Mouse (Mus musculus) left cerebral cortex, postnatal 4 days (tissue): ENCODE data around the gene Cts7. TPM values are rescaled to one million over a fixed set of nuclear protein-coding genes. Genes with fewer than 3 reads are reported as not detected.

Experiments
- DNase-seq: peaks from one replicate; pipeline ENCODE4 v3.0.0-alpha.2; 2022
- intact Hi-C: fragments of 180-260 bp; cut with DNase I; formaldehyde crosslinking; loops from one replicate; pipeline ENCODE4 v1.15.1; 2025
- microRNA-seq: library from miRNA; unstranded; fragments of <30 nt; microRNA quantifications from one replicate; pipeline ENCODE4 v1.2.0, GENCODE M21; 2022
- total RNA-seq, 2 experiments: library from RNA; stranded (reverse); gene quantifications; 2 replicates each; pipeline ENCODE4 v1.2.3; 2021

The Cts7 gene
- total RNA-seq = not detected

DNA sequence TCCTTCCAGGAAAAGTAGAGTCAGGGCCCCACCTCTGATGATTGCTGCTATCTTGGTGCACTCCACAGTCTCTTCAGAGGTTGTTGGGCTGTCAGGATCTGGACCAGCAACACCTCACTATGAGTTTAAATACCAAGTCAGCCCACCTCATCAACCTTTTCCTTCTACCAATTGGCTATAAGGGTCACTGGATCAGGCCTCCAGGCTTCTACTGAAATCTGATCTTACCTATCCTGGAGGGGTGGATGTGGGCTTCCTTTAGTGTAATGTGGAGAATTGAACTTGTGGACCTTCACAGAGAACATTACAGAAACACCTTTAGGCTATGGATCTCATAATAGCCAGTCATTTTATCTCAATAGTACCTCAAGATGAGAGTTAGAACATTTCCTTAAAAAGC lies at the start of gene Cts7:
Gene Cts7 (minus strand): TSS at position 101 of the 400 bp plus-strand sequence.
- intact Hi-C loops = no loop called here

More for the DNA sequence above, at the start of gene Cts7:
- DNase-seq = no peak

Small RNA genes lying within 50 kb of the gene (microRNA-seq; reads per million reads assigned to microRNA genes)
- gene Gm27704 = not detected

Other genes with a start within 250 kb of the Cts7 start
- not detected for gene Ctsr, start 193.9 kb downstream of the Cts7 start, total RNA-seq
- not detected for gene Cts6, start 154.8 kb downstream of the Cts7 start, total RNA-seq
- not detected for gene Cts8, start 102.8 kb downstream of the Cts7 start, total RNA-seq
- not detected for gene Gm49398, start 69.4 kb downstream of the Cts7 start, total RNA-seq
- gene Ctsm, start 183.6 kb upstream of the Cts7 start, total RNA-seq = not detected
- not detected for gene Gm49352, start 210.0 kb upstream of the Cts7 start, total RNA-seq
- not detected for gene Cts3, start 211.9 kb upstream of the Cts7 start, total RNA-seq